Mouse (Mus musculus) testis, adult 2 months (tissue): Measurements from ENCODE around the gene Spg20.

ENCODE experiments used
- CTCF ChIP-seq: fragments of 200-500 bp; IDR thresholded peaks from 2 replicates; pipeline ENCODE4 v1.5.1; 2012; ENCODE audit warnings: low read depth, mild to moderate bottlenecking, inconsistent platforms, low read length, moderate library complexity; ENCODE audit not compliant: control insufficient read depth, insufficient read depth, insufficient replicate concordance
- POLR2A ChIP-seq: fragments of 200-500 bp; IDR thresholded peaks from 2 replicates; pipeline ENCODE4 v1.6.1; 2012; ENCODE audit warnings: low read depth, mild to moderate bottlenecking, inconsistent platforms, low read length, moderate library complexity; ENCODE audit not compliant: control insufficient read depth

GRCm38 (mm10) chr3:55129181-55129692 lies 17.3 kb downstream of the Spg20 start:
- no peak for TF ChIP-seq POLR2A
- TF ChIP-seq CTCF: no peak
